Mouse (Mus musculus) liver, postnatal 0 days (tissue): Measurements from ENCODE around the gene Ccnd2.

Experiments
- CTCF ChIP-seq: sonication (generic); IDR thresholded peaks from 2 replicates; pipeline ENCODE4 v1.5.1; 2016; ENCODE audit warnings: antibody characterized with exemption, low read depth
- EP300 ChIP-seq: IDR thresholded peaks from 2 replicates; pipeline ENCODE4 v1.6.1; 2016; ENCODE audit warnings: antibody characterized with exemption, low read depth, mild to moderate bottlenecking

DNA sequence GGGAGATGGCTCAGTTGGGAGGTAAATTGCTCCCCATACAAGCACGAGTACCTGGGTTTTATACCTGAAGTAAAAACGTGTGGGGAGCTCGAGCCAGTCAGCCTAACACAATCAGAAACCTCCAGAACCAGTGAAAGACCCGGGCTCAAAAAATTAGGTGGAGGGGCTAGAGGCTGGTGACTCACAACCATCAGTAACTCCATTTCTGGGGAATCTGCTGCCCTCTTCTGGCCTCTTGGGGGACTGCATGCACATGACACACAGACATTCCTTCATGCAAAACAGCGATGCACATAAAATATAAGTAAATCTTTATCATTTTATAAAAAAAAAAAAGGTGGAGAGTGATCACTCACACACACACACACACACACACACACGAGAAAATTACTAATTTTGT is 46.9 kb downstream of the Ccnd2 start:
- TF ChIP-seq CTCF (peak; percentile 69), EP300 (no peak)
